Mouse (Mus musculus) right cerebral cortex, postnatal 4 days (tissue): Measurements from ENCODE around the gene Kcnj4.
A peak's percentile ranks its signal among the peaks of the same experiment; 100 is the strongest.
"Not testable (repeated sequence)": the region's sequence is repeated elsewhere in the genome, so short reads cannot be mapped to it uniquely, and the experiment has no call there.

ENCODE experiments used
- DNase-seq: peaks from one replicate; pipeline ENCODE4 v3.0.0-alpha.2; 2022

Gene Kcnj4

DNA sequence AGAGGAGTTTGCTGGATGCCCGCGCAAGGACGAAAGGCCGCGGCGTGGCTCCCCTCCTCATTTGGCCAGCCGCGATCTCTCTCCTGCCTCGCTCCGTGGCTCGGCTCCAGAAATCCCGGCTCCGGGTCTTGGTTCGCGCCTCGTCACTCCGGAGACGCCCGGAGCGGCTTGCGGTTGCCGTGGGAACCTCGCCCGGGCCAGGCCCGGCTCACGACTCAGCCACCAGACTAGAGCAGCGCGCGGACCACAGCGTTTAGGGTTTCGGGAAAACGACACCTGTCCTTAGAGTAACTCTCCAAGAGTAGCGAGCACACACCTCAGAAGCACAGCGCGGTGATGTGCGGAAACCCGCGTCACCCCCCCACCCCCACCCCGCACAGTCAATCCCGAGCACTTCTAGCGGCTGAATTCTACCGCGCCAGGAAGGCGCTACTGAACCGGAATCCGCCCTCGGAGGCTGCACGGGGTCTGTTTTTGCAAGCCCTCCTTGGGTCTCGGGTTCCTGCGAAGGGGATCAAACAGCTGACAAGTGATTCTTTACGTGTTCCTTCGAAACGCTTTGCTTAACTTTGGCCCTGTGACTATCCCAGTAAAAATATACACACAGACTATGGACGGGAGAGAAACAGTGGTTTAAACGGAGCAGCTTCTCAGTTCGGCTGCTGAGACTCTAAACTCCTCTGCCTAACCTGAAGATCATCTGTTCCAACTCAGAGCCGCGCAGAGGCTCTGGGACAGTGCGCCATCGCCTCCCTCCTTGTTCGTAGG, 6.7 kb upstream of the Kcnj4 start:
- peak; percentile 94 for DNase-seq

DNA sequence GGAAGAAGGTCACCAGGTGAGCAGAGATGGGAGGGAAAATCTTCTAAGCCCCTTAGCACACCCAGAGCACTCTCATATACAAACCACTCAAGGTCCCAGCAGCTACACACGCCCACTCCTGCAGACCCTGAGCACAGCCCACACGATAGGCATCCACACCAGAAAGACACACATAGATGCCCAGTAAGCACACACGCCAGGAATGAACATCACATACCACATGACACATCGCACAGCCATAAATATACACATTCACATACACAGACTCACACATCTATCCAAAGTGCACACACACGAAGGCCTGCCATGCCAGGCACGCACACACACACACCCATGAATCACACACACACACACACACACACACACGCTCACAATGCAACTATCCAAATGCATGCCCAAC, 5.4 kb upstream of the Kcnj4 start:
- DNase-seq = no peak

DNA sequence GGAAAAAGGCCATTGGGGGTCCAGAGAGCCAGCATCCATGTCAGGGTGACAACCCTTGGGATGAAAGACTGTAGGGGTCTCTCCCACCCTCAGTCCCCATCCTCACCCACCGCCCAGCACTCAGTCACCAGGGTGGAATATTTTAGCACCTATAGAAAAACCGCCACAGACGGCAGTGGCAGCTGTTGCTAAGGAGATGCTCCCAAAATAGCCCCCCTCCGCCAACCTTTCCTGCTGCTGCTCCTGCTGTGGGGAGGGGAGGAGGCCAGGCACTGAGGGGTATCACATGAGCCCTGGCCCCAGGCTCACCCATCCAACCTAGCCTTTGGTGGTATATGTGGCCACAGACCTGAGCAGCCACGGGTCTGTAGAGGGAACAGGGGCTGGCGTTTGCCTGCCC, 5.0 kb upstream of the Kcnj4 start:
- DNase-seq = no peak

DNA sequence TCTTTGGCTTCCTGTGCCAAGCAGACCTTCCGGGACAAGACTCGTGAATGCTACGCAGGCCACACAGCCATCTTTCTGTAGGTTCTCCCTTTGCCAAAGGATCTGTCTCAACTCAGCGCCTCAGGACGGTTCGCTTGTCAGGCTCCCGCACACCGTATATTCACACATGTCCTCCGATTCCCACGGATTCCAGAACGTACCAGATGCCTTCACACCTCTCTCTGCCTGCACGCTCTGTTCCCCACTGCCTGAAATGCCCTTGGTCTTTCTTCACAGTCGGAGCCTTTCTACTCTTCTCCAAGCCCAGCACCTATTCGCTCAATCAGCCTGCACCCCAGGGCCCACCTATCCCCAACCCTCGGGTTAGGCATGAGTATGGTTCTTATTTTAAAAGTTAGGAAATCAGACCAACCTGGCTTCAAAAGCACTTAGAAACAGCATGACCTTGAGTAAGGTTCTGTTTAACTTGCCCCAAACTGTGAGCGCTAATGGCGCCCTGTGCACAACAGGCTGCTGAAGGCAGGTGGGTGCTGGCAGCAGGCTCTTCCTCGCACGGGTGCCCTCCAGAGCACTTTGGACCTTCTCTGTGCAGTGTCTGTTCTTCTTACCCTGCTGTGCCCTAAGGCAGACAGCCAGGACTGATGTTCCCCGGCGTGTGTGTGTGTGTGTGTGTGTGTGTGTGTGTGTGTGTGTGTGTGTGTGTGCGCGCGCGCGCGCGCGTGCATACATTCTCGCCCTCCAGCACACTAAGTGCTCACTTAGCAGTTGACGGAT, 2.2 kb upstream of the Kcnj4 start:
- no peak for DNase-seq

DNA sequence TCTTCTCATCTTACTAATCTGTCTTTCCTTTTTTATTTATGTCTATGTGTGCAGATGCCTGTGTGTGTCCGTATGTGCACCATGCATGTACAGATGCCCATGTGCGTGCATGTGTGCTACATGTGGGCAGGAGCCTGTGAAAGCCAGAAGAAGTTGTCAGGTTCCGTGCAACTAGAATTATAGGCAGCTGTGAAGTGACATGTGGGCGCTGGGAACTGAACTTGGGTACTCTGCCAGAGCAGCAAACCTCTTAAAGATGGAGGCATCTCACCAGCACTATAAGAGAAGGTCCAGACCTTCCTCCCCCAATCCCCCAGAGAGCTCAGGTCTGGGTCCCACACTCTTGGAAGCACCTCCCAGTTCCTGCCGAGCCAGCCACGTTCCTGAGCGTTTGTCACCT, 1.4 kb upstream of the Kcnj4 start:
- DNase-seq = no peak

DNA sequence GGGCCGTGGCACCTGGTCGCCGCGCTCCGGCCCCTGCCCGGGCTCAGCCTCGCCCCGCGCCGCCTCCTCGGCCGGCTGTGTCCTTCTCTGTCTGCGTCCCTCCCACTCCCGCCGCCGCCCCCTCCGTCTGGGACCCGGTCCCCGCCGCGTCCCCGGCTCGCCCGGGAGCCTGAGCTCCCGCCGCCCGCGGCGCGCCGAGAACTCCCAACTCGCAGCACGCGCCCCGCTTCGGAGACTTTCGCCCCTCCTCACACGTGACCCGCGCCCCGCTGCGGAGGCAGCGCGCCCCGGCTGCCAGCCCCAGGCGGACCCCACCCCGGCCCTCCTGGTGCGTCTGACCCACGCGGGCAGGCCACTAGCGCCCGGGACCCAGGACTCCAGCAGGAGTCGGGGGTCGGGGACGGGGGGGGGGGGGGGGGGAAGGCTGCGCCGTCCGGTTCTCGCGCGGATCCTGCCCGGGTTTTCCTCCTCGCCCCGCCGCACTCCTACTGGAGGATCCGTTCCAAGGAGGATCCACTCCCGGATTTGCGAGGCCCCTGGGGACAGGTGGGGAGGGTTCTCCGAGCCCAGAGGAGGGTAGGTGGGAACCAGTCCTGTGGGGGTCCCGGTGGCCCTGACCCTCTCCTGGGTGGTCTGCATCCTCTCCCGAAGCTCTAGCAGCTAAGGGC, 709 bp upstream of the Kcnj4 start:
- peak; percentile 85 for DNase-seq

DNA sequence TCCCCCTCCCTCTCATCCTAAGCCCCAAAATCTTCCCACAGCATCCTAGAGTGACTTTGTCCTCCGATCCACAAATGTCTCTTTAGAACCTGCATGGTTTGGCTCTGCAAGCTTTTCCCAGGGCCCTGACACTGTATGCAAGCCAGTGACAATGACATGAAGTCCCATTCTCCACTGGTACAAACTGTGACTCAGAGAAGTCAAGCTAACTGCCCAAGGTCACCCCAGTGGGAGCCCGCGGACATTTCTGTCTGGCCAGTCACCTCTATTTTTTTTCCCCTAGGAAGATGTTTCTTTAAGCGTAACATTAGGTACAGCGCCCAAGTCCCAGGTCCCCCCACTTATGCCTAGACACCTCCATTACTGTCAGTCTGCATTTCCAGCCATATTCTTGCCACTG, 1.6 kb downstream of the Kcnj4 start:
- DNase-seq = no peak

DNA sequence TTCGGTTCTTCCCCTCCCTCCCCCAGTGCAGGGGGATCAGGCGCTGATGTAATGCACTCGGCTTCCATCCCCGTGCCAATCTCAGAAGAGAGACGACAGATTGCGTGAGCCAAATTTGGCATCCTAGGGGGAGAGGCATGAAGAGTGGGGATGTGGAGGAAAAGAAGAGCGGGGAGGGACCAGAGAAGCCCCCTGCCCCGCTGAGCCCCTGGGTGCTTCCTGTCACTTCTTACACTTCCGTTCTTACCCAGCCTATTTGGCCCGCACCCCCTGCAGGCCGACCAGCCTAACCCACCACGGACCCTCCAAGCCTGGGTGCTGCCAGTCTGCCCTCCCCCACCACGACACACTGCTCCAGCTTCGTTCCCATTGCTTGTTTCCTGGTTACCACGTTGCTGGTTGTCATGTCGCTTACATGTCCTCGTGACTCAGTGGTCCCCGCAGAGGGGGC, 2.1 kb downstream of the Kcnj4 start:
- DNase-seq = peak; percentile 55

DNA sequence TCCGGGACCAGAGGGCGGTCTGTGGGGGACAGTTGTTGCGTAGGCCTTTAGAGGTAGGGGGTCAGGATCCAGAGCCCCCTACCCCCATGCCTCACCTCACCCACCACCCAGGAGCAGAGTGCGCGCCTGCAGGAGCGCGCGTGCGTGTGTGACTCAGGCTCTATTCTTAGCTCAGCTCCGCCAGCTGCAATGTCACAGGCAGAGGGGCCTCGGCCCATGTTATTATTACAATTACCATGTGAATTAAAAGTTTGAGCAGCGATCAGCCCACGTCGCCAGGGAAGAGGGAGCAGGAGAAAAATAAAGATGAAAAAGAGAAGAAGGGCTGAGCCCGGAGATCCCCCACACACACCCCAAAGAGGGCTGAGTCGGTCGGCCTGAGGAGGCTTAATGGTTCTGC, 4.9 kb downstream of the Kcnj4 start:
- no peak for DNase-seq

DNA sequence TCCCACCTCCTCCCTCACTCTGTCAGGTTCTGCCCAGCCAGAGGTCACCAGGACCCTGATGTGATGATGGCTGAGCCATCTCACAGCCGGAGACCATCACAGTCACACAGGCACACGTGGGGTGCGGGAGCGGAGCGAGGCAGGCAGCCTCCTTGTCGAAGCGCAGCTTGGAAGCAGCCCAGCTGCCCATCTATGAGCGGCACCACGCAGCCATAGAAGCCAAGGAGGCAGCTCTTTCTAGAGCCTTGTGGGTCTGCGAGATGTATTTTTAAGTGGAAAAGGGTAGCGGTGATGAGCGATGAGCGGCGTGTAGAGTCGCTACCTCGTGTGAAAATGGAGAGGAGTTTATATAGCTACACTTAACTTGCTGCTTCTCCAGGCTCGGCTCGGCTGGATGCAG, 11.5 kb downstream of the Kcnj4 start:
- DNase-seq = peak; percentile 42

DNA sequence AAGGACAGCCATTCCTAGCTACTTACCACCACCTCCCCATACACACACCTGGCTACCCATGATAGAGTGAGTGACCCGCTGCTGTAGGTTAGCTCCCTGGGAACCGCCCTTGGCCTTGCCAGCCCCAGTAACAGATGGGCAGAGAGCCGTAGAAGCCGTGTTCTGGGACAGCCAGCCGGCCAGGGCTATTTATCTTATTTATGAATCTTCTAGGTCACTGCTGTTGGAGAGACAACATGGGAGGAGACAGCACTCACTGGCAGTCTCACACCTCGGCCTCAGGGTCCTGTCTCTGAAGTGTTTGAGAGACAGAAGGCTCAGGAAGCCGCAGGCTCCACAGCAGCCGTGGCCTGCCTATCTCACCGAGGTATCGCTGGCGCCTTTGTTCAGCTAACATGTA, 15.6 kb downstream of the Kcnj4 start:
- no peak for DNase-seq

DNA sequence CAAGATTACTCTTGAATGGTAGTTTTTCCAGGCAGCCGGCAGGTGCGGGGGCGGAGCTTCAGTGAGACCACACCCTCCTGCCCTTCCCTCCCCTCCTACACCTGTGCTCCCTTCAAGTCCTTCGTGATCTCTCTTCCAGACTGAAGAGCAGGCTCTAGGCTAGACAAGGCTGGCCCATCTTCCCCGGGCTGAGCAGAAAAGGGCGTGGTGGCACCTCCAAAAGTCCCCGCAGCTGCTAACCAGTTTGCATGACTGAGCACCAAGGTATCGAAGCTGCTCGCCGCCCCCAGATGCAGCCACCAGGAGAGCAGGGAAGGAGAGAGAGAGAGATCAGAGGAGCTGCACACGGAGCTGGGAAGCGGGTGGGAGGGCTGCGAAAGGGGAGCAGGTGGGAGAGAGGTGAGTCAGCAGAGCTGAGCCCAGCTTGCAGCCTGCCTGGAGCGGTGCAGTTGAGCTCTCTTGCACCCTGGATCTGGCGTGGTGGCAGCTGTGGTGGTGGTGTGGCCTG, 23.8 kb downstream of the Kcnj4 start:
- no peak for DNase-seq

DNA sequence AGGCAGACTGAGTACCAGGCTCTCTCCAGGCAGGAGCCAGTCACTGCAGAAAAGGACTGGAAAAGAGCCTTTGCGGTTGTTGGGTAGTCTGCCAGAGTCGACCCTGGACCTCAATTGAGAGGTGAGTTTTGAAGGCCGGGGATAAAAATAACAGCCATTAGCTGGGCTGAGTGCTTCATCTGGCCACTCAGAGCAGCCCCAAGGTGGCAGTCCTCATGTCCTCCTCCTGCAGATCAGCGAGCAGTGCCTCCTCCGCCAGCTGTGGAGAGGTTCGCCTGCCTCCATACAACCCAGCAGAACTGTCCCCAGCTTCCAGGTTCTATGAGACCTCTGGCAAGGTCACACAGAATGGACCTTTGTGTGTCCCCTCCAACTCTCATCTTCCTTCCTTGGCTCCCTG, 27.8 kb downstream of the Kcnj4 start:
- no peak for DNase-seq

DNA sequence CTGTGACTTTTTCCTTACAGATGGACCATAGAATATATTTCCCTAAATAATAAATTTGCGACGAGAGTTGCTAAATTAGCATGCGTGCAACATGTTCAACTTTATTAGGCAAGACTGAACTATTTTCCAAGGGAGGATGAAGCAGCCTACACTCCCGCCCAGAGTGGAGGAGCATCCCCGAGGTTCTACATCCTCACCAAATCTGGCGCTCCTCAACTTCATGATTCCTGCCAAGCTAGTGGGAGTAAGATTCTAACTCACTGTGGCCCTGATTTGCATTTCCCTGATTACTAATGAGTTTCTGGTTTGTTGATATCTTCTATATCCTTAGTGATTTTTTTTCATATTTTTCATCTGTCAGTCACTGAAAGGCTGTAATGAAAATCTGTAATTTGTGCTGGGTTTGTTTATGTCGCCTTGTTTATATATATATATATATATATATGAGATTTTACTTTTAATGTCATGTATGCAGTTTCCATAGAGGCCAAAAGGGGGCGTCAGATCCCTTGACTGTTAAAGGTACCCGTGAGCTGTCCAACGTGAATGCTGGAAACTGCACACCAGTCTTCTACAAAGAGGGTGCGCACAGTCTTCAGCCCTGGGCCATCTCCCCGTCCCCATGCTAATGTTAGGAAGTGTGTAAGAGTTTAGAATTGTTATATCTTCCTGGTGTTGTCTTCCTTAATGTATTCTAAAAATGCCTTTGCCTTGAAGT, 31.2 kb downstream of the Kcnj4 start:
- no peak for DNase-seq

DNA sequence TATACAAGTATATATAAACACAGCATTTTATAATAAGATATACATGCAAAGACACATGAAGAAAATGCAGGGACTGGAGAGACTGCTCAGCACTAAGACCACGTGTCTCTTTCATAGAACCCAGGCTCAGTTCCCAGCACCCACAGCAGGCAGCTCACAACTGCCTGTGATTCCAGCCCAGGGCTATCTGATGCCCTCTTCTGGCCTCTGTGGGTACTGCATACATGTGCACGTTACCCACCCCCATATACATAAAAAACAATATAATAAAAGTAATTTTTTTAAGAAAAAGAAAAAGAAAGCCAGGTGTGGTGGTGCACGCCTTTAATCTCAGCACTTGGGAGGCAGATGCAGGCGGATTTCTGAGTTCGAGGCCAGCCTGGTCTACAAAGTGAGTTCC, 32.0 kb downstream of the Kcnj4 start:
- no peak for DNase-seq

DNA sequence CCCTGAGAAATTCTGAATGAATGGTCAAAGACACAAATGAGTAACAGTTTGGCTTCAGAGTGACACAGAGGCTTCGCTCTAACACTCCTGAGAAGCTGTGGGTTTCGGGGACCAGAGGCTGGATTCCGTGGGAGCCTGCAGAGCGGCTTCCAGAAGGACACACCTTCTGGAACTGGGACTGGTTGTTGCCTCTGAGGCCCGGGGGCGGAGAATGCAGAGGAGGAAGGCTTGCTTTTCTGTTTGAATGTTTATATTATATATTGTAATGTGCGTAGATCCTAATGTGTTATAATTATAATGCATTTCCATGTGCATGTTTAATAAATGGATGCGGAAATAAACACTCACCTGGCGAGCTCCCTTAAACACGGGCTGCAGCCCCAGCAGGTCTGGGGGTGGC, 33.9 kb downstream of the Kcnj4 start:
- no peak for DNase-seq

DNA sequence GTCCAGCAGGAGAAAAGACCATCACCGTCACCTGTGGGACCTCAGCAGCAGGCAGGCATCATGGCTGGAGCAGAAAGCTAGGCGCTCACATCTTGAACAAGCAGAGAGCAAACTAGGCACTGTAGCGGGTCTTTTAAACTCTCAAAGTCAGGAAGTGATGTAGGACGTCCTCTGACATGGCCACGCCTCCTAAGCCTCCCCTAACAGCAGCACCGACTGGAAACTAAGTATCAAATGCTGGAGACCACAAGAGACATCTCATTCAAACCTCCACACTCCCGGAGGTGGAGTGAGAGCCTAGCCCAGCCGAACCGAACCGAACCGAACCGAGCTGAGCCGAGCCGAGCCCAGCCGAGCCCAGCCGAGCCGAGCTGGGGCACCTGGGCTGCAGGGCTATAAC, 34.5 kb downstream of the Kcnj4 start:
- no peak for DNase-seq

DNA sequence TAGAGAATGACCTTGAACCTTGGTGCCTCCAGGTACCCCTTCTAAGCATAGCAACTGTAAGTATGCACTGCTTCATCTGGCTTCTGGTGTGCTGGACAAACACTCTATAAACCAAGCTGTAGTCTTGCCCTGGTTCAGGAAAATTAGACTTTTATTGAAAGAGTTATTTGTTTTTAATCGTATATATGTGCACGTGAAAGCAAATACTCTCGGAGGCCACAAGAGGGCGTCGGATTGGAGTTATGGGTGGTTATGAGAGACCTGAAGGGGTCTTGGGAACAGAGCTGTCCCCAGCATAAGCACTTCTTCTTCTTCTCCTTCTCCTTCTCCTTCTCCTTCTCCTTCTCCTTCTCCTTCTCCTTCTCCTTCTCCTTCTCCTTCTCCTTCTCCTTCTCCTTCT, 35.5 kb downstream of the Kcnj4 start:
- no peak for DNase-seq

DNA sequence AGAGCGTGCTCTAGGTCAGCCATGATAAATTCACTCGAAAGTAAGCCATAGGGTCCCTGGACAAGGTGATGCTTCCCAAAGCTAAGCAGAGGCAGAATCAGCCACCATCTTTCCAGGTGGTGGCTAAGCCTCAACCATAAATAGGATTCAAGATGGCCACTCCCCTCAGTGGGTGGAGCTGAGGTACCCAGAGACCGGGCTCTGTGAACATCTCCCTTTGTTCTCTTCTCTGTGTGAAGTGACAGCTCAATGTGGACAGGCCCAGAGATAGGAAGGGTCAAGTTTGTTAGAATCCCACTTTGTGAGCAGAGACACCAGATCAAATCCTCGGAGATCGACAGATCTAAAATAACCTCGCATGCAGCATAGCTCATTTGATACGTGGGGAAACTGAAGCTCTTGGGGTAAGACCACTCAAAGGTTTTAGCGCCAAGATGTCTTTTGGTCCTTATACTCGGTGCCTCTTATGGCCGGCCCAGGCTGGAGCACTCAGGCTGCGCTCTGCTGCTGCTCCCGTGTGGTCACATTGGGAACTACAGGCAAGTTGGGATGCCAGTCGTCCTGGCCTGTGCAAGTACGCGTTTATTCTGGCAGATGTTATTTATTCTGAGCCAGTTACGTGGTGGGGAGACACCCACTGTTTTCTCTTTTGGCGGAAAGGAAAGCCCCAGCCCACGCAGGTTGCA, 38.3 kb downstream of the Kcnj4 start:
- peak; percentile 93 for DNase-seq

DNA sequence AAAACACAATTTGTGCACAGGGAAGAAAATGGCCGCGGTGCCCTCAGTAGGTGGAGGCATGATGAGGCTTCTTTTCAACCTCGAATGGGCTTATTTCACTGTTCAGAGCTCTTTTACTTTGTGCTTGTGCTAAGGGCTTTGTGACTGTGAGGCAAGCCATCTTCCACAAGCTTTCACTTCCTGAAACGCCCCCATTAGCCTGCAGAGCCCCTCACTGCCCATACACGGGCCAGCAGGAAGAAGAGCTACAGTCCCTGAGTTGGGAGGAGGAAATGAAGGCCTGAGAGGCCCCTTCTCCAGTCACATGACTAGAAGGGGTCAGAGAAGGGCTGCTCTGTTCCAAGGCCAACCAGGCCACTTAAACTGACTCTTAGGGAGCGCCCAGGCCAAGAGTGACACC, 48.5 kb downstream of the Kcnj4 start:
- no peak for DNase-seq

DNA sequence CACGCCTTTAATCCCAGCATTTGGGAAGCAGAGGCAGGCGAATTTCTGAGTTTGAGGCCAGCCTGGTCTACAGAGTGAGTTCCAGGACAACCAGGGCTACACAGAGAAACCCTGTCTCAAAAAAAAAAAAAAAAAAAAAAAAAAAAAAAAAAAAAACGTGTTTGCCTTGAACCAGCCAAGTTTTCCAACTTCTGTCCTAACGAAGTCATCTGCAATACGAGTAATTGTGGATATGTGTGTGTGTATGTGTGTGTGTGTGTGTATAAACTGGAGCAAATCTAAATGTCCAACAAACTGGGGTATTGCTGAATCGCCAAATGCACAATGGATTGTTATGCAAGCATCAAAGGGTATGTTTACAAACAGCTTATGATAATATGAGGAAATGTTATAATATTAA, 48.9 kb downstream of the Kcnj4 start:
- DNase-seq = not testable (repeated sequence)

DNA sequence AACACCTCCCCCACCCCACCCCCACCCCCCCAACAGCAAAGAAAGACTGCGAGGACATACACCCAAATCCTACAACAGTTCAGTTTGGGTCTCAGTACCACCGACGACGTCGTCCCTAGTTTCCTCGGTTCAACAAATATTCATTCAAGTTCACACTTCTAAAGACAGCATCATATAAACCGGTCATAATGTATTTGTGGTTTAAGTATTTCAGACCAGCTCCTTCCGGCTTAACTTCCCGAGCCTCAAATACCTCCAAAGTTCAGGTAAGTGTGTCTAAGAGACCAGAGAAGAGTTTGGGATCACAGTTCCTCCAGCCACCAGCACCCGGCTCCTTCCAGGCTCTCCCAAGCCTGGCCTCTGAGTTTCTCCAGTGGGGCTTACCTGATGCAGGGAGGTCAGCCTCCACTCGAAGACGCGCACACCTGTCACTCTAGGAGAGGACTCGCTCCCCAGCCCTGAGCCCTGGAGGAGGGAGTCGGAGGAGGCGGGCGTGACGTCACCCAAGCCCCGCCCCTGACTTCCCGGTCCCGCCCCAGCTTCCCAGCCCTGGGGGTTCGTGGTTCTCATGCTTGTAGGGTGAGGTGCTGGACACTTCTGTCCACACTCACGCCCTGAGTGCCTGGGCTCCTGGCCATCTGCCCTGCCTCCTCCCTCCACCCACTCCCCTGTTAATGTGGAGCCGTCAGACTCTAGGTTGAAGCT, 49.8 kb downstream of the Kcnj4 start, which contains the start of gene Csnk1e:
Gene Csnk1e (minus strand): TSS at position 461 of the 705 bp plus-strand sequence.
- DNase-seq = no peak
